Mouse (Mus musculus) CH12F3 (cell line): ENCODE data around the gene Shisa8.

Experiments used
- in situ Hi-C: fragments of 300-500 bp; cut with MboI; formaldehyde crosslinking; loops from 2 replicates; pipeline ENCODE4 v1.14.3; 2020; ENCODE audit warnings: low sequenced_read_pairs

Shisa8 gene

GRCm38 (mm10) chr15:82182311-82182710 is 30.3 kb downstream of the Shisa8 start:
- in situ Hi-C loops, result no loop called here

- in situ Hi-C loops, result no loop called here
These were observed 31.5 kb downstream of the Shisa8 start for GRCm38 (mm10) chr15:82181131-82181530.

GRCm38 (mm10) chr15:82177743-82178290 is 34.8 kb downstream of the Shisa8 start:
- in situ Hi-C loops, result no loop called here

GRCm38 (mm10) chr15:82175091-82175490 is 37.5 kb downstream of the Shisa8 start:
- in situ Hi-C loops, result no loop called here

- in situ Hi-C loops, result no loop called here
These were observed 40.0 kb downstream of the Shisa8 start for GRCm38 (mm10) chr15:82172648-82173047.

- in situ Hi-C loops, result no loop called here
These were observed 41.9 kb downstream of the Shisa8 start for GRCm38 (mm10) chr15:82170437-82171377.

- in situ Hi-C loops, result no loop called here
These were observed 42.9 kb downstream of the Shisa8 start for GRCm38 (mm10) chr15:82169671-82170070.

- in situ Hi-C loops, result no loop called here
These were observed 45.1 kb downstream of the Shisa8 start for GRCm38 (mm10) chr15:82167201-82168168.

GRCm38 (mm10) chr15:82166240-82167100 is 46.1 kb downstream of the Shisa8 start:
- in situ Hi-C loops, result no loop called here

GRCm38 (mm10) chr15:82165332-82166239 is 47.0 kb downstream of the Shisa8 start:
- in situ Hi-C loops, result no loop called here

- in situ Hi-C loops, result no loop called here
These were observed 48.1 kb downstream of the Shisa8 start for GRCm38 (mm10) chr15:82164496-82164895.

GRCm38 (mm10) chr15:82164061-82164399 is 48.6 kb downstream of the Shisa8 start:
- in situ Hi-C loops, result no loop called here

GRCm38 (mm10) chr15:82163356-82164060 is 49.1 kb downstream of the Shisa8 start:
- in situ Hi-C loops, result no loop called here

GRCm38 (mm10) chr15:82161965-82162600 is 50.5 kb downstream of the Shisa8 start:
- in situ Hi-C loops, result no loop called here

- in situ Hi-C loops, result no loop called here
These were observed 51.6 kb downstream of the Shisa8 start for GRCm38 (mm10) chr15:82160731-82161640.

- in situ Hi-C loops, result no loop called here
These were observed 53.1 kb downstream of the Shisa8 start for GRCm38 (mm10) chr15:82159471-82159870.
